Mouse (Mus musculus) cortical plate, adult 2 months (tissue): ENCODE data around the gene Esr1.

Source experiments
- CTCF ChIP-seq: fragments of 200-500 bp; IDR thresholded peaks from 2 replicates; pipeline ENCODE4 v1.5.1; 2011; ENCODE audit warnings: mild to moderate bottlenecking, control low read depth, low read length; ENCODE audit not compliant: insufficient read depth; ENCODE audit errors: extremely low read depth
- POLR2A ChIP-seq: fragments of 200-500 bp; IDR thresholded peaks from 2 replicates; pipeline ENCODE4 v1.6.1; 2011; ENCODE audit warnings: mild to moderate bottlenecking, low read length, control low read depth; ENCODE audit not compliant: insufficient read depth; ENCODE audit errors: extremely low read depth

GRCm38 (mm10) chr10:4919046-4919445, 307.7 kb downstream of the Esr1 start:
- no peak for TF ChIP-seq POLR2A
- no peak for TF ChIP-seq CTCF
